Mouse (Mus musculus): Measurements from ENCODE around the gene Zcchc14.
"Not testable (repeated sequence)": the region's sequence is repeated elsewhere in the genome, so short reads cannot be mapped to it uniquely, and the experiment has no call there.

Zcchc14 gene

DNA sequence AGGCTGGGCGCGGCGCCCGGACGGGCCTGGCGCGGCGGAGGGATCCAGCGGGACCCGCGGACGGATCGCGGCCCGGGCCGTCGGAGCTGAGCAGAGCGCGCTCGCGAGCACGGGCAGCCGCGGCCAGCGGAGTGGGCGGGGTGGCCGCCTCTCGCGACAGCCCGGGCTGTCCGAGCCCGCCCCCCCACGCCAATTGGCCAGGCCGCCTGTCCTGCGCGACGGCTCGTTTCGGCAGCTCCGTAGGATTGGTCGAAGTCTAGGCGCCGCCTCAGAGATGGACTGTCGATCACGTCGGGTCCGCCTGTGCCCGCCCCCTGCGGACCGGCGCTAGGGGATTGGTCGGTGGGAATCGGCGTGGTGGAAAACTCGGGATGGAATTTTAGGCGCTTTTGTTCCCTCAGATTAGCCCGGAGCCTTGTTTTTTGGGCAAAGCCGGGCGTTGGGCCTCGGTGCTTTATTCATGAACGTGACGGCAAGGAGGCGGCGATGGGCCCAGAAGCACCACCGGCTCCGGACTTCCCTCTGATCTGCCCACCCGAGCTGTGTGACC is at the start of gene Zcchc14:
TSS of gene Zcchc14 (minus strand) at position 128 of the 550 bp plus-strand sequence.
- DNase-seq: peak; percentile 99

DNA sequence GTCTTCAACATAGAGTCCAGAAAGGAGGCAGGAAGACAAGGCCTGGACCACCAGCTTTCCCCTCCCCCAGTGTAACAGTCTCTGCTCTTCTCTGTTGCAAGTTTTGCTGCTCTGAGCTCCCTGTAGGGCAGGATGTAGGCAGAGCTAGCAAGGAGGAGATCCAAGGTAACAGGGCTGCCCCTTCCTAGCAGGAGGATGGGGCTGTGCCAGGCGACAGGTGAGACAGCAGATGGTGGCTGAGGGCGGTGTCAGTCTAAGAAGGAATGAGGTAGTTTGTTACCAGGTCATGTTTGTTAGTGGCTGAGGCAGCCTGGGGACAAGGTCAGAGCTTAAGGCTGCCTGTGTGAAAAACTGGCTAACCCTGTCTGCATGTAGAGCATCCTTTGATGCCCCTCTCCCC is 47.2 kb upstream of the Zcchc14 start:
- no peak for DNase-seq

DNA sequence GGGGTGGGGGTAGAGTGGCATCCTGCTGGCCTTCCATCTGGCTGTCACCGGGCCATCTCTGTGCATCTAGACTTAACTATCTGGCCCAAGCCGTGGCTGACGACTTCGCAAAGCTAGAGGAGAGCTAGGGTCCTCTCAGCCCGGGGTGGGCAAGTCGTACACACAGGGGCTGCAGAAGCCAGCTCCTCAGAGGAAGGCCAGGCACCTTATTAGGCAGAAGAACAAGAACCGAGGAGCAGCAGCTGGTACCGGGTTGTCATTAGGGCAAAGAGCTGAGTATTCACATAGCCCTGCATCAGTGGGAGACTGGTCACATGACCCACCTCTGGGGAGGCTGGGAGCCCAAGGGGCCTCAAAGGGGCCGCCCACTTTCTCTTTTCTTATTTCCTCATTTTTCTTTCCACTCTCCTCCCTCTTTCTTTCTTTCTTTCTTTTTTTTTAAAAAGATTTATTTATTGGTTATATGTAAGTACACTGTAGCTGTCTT is 46.0 kb upstream of the Zcchc14 start:
- no peak for DNase-seq

DNA sequence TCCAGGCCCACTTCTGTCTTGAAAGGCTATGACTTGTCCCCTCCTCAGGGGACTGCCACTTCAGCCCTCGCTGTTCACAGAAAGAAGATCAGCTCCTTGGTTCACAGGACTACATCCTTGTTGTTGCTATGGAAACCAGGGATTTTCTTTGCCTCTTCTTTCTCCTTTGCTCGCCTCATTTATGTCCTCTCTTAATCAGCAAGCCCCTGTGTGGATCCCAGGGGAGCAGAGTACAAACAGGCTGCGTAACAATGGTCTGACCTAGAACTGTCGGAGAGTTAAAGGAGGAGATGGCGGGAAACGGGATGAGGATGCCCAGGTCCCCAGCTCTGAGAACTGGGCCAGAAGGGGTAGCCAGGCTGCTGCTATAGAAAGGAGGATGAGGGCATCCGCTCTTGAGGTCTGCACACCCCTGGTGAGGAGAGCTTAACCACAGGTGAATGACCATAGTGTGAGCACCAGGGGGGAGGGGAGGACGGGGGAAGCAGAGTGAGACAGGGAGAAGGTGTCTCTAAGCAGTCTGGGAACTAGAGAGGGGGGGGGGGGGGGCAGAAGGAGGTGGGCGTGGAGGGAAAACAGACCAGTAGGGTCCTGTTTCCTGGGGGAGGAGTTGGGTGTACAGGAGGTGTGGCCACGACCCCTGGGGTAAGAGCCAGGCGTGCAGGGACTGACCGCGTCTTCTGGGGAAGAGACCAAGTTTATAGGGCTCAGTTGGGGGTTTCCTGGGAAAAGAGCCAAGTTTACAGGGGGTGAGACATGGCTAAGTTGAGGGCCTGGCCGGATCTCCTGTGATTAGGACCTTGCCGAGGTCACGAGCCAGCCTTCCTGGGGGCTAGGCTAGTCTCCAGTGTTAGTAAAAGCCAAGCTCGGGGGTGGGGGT is 45.3 kb upstream of the Zcchc14 start:
- DNase-seq: no peak

DNA sequence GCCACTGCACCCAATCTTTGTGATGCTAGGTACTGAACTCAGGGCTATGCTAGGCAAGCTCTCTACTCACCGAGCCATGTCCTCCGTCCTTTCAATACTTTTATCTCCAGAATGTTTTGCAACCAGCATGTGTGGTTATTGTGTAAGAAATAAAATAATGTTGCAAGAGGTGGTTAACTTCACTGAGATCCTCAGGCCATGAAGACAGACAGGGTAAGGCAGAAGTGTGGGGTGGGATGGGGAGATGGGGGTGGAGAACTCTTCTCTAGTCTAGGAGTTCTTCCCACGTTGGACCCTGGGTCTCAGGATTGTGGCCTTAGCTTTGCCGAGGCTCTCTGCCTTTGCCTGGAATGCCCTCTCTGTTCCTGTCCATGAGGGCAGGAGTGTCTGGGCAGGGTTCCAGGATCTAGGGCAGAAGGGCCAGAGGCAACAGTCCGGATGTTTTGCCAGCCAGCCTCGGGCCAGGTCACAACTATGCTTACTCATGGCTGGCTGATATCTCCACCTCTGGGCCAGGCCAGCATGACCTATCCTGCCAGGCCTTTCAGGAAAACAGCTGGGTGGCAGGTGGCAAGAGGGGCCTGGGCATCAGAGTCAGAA is 43.0 kb upstream of the Zcchc14 start:
- no peak for DNase-seq

DNA sequence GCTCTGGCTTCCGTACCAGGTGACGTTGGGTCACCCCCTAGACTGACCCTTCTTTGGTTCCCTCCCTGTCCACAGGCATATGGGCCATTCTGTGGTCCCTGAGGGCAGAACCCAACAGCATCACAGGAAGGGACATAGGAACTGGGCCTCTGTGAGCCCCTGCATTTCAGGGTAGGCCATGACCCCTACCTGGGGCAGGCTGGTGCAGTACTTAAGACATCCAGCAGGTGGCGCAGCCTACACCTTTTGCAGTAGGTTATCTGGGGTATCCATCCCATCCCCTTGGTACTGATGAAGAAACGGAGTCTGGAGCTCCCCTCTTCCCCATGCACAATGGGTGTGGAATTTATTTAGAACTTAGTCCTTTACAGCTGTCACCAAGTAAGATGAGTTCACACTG is 41.8 kb upstream of the Zcchc14 start:
- DNase-seq: peak; percentile 51

DNA sequence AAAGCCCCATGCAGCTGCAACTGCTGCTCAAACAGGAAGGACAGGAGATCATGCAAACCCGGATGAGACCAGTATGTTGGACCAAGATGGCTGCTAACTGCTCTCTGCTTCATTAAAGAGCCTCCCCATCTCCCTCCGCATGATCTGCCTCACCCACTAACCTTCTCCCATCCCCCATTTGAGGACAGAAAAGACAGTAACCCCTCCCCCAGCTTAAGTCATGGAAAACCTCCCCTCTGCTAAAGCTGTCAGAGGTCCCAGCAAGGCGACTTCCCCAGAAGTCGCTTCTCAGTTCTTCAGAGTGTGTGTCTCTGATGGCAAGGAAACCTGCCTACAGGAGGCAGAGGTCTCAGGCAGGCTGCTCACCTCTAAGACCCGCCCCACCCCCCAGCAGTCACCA is 35.8 kb upstream of the Zcchc14 start:
- DNase-seq: no peak

DNA sequence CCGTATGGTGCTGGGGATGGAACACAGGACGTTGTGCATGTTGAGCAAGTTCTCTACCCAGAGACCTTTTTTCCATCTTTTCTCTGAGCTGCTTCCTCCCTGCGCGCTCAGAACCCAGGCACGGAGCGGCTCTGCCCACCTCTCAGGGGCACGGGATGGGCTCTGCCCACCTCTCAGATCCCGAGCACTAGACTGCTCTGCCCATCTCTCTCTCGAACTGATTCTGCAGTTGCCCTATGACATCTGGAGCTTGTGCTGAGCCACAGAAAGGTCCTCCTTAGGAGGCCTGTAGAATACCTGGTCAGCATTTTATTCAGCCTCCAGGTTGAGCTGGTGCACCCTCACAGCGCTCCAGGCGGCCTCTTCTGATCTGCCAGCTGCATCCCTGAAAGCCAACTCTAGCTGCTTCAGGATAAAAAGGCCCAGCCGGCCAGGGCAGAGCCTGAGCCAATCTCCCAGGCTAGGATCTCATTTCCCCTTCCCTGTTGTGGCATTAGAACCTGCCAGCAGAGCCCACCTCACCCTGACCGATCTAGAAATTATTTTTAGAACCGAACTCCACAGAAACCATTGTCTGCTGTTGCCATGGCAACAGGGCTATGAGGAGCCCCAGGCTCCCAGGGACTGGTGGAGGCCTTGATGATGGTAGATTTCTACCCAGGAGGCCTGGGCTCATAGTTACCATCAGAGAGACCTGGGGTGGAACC is 34.9 kb upstream of the Zcchc14 start:
- DNase-seq: peak; percentile 52

DNA sequence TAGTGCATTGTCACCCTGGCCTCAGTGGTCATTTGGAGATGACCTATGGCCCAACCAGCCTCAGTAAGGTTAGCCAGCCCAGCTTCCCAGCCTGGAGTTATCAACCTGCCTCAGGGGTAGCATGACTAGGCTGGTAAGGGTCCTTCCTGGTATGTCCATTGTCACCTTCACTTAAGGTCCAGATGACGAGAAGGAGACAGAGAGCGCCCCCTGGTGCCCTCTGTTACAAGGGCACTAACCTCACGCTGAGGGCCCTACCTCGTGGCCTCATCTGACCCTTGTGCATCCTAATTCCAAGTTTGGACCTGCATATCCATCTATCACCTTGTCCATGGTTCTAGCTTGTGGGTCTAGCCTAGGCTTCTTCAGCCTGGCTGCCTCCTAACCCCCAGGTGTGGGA is 32.7 kb upstream of the Zcchc14 start:
- peak; percentile 60 for DNase-seq

DNA sequence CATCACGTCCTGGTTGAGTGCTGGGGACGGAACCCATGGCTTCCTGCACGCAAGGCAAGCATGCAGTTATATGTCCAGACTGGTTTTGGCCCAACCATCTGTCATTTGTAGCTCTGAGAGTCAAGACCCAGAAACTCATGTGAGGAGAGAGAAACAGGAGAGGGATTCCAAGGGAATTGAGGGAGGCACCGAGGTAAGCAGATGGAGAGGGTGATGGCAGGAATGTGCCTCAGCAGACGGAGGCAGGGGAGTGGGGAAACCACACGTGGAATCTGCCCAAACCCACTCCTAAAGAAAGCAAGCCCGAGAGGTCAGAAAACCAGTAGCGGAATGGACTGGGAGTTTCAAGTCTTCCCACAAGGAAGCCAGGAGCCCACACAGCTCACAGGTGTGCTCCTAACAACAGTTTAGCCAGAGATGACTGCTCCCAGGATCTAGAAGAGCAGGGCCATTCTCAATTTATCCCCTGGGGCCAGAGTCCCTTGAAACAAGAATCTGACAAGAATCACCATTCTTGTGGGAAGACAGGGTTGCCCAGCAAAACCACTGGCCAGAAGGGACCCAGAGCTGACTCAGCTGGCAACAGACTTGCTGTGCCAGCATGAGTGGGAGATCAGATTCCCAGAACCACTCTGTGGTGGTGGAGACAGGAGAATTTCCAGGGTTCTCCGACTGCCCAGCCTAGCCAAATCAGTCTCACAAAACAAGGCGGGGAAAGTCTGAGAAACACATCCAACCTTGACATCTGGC is 30.6 kb upstream of the Zcchc14 start:
- no peak for DNase-seq

DNA sequence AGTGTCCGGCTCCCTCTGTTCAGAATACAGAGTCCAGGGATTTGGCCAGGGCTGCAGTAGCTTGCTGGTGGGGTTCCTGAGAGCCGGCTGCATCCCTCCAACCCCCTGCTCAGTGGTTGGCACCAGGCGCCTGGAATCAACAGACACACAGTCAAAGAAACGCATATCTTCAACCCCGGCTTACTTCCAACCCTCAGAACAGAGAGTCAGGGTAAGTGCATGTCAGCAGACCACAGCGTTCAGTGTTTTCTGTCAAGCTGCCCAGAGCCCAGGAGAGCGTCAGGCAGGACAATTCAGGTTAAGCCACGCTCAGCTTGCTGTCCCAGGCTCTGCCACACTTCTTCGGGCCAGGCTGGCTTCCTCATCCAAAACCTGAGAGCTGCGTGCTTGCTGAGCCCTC is 28.8 kb upstream of the Zcchc14 start:
- no peak for DNase-seq

DNA sequence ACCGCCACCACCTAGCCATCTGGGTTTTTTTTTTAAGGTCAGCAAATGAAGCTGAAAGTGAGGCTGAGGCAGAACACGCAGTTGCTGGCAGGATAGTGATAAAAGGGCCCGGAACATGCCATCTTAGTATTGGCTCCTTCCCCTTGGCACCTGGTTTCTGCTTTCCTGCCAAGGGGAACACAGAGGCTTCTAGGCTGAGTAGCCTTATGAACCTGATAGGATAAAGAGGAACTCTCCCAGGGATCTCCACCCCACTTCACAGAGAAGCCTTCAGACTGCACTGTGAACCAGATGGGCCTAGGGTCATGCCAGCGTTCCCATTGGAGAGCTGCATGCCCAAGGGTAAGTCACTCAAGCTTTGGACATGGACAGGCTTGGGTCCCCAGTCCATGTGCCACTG is 28.2 kb upstream of the Zcchc14 start:
- no peak for DNase-seq

DNA sequence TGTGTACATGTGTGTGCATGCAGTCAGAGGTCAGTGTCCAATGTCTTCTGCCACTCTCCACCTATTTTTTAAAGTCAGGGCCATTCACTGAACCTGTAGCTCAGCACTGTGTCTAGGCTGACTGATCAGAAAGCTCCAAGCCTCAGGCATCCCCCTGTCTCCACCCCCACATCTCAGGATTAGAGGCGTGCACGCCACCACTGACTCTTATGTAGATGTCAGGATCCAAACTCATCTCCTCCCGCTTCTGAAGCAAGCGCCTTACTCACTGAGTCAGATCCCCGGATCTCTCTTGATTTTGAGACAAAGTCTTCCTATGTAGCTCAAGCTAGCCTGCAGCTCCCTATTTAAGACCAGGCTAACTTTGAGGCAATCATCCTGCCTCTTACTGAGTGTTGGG is 26.0 kb upstream of the Zcchc14 start:
- no peak for DNase-seq

DNA sequence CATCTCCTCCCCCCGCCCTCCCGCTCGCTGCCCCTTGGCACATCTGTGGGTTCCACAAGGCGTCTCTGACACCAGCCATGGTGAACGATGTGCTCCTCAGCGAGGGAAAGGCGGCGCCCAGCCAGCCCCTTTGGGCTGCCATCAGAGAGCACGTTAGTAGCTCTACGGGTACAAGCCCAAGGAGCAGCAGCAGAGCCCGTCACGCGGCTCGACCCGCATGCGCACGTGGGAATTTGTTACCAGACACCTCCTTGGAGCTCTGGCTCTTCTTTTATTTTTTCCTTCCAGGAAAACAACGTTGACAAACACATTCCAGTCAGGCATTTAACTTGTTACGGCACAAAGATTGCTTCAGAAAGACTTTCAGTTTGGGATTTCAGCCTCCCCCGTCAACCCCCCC is 23.0 kb upstream of the Zcchc14 start:
- peak; percentile 58 for DNase-seq

DNA sequence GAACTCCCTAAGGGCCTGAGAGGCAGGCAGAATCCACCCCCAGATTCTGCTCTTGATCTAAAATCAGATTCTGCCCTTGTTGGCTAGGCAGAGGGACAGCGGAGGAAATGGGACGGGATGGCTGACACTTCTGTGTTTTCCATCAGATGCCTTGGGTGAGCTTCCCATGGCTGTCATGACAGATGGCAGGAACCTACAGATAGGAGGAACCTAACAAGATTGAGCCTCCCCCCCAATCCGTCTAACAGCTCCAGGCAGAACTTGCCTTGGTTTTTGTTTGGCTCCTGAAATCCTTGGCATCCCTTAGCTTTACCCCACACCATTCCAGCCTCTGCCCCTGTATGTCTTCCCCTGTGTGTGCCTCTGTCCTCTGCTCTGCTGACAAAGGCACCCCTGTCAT is 22.5 kb upstream of the Zcchc14 start:
- no peak for DNase-seq

DNA sequence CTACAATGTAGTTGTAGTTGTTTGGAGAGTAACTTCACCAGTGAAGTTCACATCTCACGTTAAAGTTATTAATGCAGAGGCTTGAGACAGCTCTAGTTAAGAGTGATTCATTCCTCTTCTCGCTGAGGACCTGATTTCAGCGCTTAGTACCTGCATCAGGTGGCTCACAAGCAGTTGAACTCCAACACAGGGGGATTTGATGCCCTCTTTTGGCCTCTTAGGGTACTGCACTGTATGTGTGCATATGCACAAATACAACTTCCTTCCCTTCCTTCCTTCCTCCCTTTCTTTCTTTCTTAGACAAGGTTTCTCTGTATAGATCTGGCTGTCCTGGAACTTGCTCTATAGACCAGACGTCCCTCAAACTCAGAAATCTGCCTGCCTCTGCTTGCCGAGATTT is 21.8 kb upstream of the Zcchc14 start:
- DNase-seq: no peak

DNA sequence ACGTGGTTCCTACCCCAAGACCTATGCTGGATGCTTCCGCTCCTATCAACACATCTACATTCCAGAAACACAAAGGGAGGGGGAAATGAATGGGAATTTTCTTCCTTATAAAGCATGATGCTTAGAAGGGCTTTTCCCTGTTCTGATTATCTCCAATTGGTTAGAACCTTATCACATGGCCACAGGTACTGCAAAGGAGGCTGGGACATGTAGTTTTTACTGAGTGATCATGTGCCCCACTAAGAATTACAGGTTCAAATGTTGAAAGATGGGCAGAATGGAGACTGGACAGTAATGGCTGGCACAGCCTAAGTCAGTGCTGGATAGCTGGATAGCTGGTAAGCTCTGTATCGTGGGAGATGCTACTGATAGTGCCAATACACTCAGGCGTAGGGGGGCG is 21.2 kb upstream of the Zcchc14 start:
- DNase-seq: no peak

DNA sequence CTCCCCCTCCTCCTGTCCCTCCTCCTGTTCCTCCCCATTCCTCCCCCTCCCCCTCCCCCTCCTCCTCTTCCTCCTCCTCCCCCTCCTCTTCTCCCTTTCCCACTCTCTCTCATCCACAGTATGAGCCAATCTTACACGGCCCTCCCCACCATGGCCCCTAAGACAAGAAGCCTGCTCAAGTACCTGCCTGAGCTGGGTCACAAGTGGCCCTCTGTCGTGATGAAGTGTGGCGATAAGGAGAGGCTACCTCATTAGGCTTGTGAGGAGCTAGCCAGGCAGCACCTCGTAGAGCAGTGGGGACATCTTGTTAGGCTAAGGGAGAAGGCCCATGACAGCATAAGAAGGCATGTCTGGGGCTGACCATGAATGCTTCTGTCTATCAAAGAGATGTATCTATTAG is 20.5 kb upstream of the Zcchc14 start:
- no peak for DNase-seq

DNA sequence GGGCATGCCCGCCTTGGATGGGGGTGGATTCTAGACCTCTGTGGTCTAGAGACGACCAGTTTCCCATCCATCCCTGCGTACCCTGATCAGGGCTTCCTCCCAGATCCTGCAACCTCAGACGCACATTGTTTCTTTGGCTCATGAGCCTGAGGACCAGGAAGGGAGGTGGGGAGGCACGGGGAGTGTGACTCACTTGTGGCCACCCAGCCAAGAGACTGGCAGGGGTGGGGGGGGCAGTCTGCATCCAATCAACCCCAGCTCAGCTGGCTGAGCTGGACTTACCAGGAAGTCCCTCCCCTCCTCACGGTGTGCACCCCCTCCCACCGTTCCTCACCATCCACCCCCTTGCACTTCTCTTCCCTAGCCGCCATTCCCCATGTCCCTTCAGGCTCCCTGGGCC is 16.5 kb upstream of the Zcchc14 start:
- DNase-seq: peak; percentile 34

DNA sequence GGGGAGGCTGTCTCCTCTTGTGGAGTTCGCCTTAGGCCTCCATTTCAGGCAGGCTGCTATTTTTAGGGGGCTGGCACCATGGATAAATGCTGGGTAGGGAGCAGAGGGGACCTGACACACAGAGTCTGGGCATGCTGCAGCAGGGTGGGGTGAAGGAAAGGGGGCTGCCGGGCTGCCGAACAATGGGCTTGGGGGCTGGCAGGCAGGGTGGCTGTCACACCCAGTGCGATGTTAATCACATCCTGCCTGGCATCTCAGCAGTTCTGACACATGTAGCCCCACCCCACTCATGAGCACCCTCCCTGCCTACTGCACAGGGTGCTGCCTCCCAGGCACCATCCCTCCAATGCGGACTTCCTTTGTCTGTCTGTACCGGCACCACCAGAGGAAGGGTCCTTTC is 15.9 kb upstream of the Zcchc14 start:
- DNase-seq: no peak

DNA sequence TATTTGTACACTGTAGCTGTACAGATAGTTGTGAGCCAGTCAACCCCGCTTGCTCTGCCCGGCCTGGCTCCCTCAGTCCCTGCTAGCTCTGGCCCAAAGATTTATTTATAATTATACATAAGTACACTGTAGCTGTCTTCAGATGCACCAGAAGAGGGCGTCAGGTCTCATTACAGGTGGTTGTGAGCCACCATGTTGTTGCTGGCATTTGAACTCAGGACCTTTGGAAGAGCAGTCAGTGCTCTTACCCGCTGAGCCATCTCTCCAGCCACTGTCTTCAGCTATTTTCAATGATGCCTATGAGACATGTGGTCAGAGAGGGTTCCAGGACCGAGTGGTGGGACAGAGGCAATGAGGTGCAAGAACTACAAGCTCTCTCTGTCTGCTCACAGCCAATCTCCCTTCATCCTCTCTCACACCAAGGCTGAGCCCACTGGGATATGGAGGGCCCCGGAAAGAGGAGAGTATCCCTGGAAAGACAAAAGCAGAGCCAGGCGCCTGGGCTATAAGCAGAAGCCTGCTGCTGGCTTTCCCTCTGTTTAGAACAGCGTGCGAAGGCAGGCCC is 15.3 kb upstream of the Zcchc14 start:
- DNase-seq: not testable (repeated sequence)

DNA sequence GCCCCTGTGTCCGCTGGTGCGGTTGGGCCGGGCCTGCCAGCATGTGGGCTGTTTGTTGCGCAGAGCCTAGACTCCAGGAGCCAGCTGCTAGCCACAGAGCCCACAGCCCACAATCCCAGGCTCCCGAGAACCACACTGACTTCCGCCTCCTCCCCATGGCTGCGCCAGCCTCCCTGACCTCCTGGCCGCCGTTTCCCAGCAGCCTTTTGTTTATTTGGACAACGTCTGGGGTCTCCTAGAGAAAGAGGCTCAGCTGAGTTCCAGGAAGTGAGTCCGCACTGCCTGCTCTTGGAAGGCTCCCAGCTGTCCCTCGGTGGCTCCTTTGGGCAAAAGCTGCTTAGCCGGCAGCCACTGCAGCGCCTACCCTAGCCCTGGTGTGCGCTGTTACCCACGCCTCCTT is 12.6 kb upstream of the Zcchc14 start:
- no peak for DNase-seq

All from right cerebral cortex, postnatal 14 days (tissue).